Mouse (Mus musculus) midbrain, embryonic 14.5 days (tissue): ENCODE data around the gene Slc9a8. TPM values are rescaled to one million over a fixed set of nuclear protein-coding genes. Genes with fewer than 3 reads are reported as not detected.

Experiments used
- ATAC-seq: fragments of 200-750 bp; cut with Nextera tagmentation; 2 replicates; pipeline ENCODE4 v1.8.0; 2017; ENCODE audit warnings: moderate number of reproducible peaks, moderate library complexity; ENCODE audit not compliant: low FRiP score, low TSS enrichment
- DNase-seq: peaks from one replicate; pipeline ENCODE4 v3.0.0-alpha.2; 2015
- H3K27ac ChIP-seq: fragments of 300-500 bp; sonication (generic); replicated peaks from 2 replicates; pipeline ENCODE4 v1.5.1; 2014; ENCODE audit warnings: mild to moderate bottlenecking, low read depth, low read length, moderate library complexity
- H3K27me3 ChIP-seq: fragments of 300-500 bp; sonication (generic); 2 replicates; pipeline ENCODE4 v1.6.1; 2014; ENCODE audit warnings: low read length, control low read depth, mixed read lengths; ENCODE audit not compliant: control insufficient read depth, insufficient read depth
- H3K36me3 ChIP-seq: fragments of 300-500 bp; sonication (generic); 2 replicates; pipeline ENCODE4 v1.6.1; 2014; ENCODE audit warnings: low read length, control low read depth; ENCODE audit not compliant: control insufficient read depth, insufficient read depth
- H3K4me1 ChIP-seq: fragments of 300-500 bp; sonication (generic); 2 replicates; pipeline ENCODE4 v1.6.1; 2014; ENCODE audit warnings: mild to moderate bottlenecking, antibody characterized with exemption, low read length, control low read depth; ENCODE audit not compliant: control insufficient read depth, insufficient read depth
- H3K4me2 ChIP-seq: fragments of 300-500 bp; sonication (generic); 2 replicates; pipeline ENCODE4 v1.6.1; 2014; ENCODE audit warnings: mild to moderate bottlenecking, low read length, moderate library complexity
- H3K4me3 ChIP-seq: fragments of 300-500 bp; sonication (generic); replicated peaks from 2 replicates; pipeline ENCODE4 v1.5.1; 2014; ENCODE audit warnings: low read depth, low read length
- H3K9ac ChIP-seq: fragments of 300-500 bp; sonication (generic); replicated peaks from 2 replicates; pipeline ENCODE4 v1.6.1; 2014; ENCODE audit warnings: mild to moderate bottlenecking, low read length, moderate library complexity
- H3K9me3 ChIP-seq: fragments of 300-500 bp; sonication (generic); 2 replicates; pipeline ENCODE4 v1.6.1; 2016; ENCODE audit warnings: low read length, control low read depth, mixed read lengths; ENCODE audit not compliant: control insufficient read depth
- WGBS: fragments of 180-500 bp; shearing (Covaris S2); extraction: QIAGEN DNeasy Blood & Tissue Kit; methylation state at CpG from one replicate; pipeline ENCODE4 v1.1.7; 2014; 5-methylcytosine and 5-hydroxymethylcytosine counted together
- polyA plus RNA-seq: library from polyadenylated mRNA; unstranded; fragments of >200 nt; fragmentation: Nextera tagmentation; extraction: Ambion mirVana; gene quantifications from 2 replicates; pipeline ENCODE4 v1.2.1, GENCODE M21; 2014

Slc9a8 gene
- polyA plus RNA-seq, 1 experiment from 2014 or later: 19.2 TPM

GRCm38 (mm10) chr2:167502554-167503252 lies 81.2 kb downstream of the Slc9a8 start:
- Histone ChIP-seq H3K4me2 (peak overlapping the region; percentile 91), H3K27ac (peak overlapping the region; percentile 90; the same call in 1 of the 2 replicates), H3K27me3 (no peaks in the 10 kb centered on the region), H3K36me3 (peaks cover 13% of the 10 kb centered on the region), H3K9me3 (no peaks in the 10 kb centered on the region), H3K4me1 (peaks cover 29% of the 10 kb centered on the region), H3K9ac (peak overlapping the region; percentile 93; the same call in 1 of the 2 replicates), H3K4me3 (peak overlapping the region; percentile 98)
- WGBS: 53% methylated on average over 13 of the region's 13 CpGs
- ATAC-seq (peak; percentile 28; the same call in 1 of the 2 replicates), DNase-seq (no peak)

GRCm38 (mm10) chr2:167503253-167503895 lies 81.9 kb downstream of the Slc9a8 start:
- no peaks in the 10 kb centered on the region for H3K27me3 ChIP-seq
- H3K4me2 ChIP-seq: peak overlapping the region; percentile 91
- no peaks in the 10 kb centered on the region for H3K9me3 ChIP-seq
- peak; percentile 95 for DNase-seq
- H3K4me3 ChIP-seq: peak overlapping the region; percentile 98
- peak; percentile 91 for ATAC-seq
- under 1% methylated on average over 81 of the region's 85 CpGs for WGBS
- H3K36me3 ChIP-seq: peaks cover 18% of the 10 kb centered on the region
- peak overlapping the region; percentile 93 for H3K9ac ChIP-seq
- H3K4me1 ChIP-seq: peaks cover 29% of the 10 kb centered on the region
- peak overlapping the region; percentile 90 for H3K27ac ChIP-seq

- peak overlapping the region; percentile 91 for H3K4me2 ChIP-seq
- DNase-seq: no peak
- peaks cover 24% of the 10 kb centered on the region for H3K36me3 ChIP-seq
- no peaks in the 10 kb centered on the region for H3K9me3 ChIP-seq
- H3K27ac ChIP-seq: peak overlapping the region; percentile 90
- H3K27me3 ChIP-seq: no peaks in the 10 kb centered on the region
- 0 out of 2 replicates have a peak, but pooled peaks have one; percentile 16 for ATAC-seq
- H3K4me1 ChIP-seq: peaks cover 29% of the 10 kb centered on the region
- peak overlapping the region; percentile 93 for H3K9ac ChIP-seq
- WGBS: 2% methylated on average over 32 of the region's 32 CpGs
- H3K4me3 ChIP-seq: peak overlapping the region; percentile 98
Observed at GRCm38 (mm10) chr2:167503896-167504349, 82.4 kb downstream of the Slc9a8 start.

- Histone ChIP-seq H3K4me1 (peaks cover 29% of the 10 kb centered on the region), H3K27ac (no peak overlapping the region), H3K9ac (no peak overlapping the region), H3K4me2 (peak overlapping the region; percentile 91), H3K27me3 (no peaks in the 10 kb centered on the region), H3K9me3 (no peaks in the 10 kb centered on the region), H3K4me3 (no peak overlapping the region), H3K36me3 (peaks cover 34% of the 10 kb centered on the region)
- WGBS: 89% methylated on average over 3 of the region's 3 CpGs
- no peak for ATAC-seq
- no peak for DNase-seq
Observed at GRCm38 (mm10) chr2:167505127-167505526, 83.6 kb downstream of the Slc9a8 start.

- Histone ChIP-seq H3K27me3 (no peaks in the 10 kb centered on the region), H3K27ac (no peak overlapping the region), H3K9me3 (no peaks in the 10 kb centered on the region), H3K4me3 (no peak overlapping the region), H3K36me3 (peaks cover 50% of the 10 kb centered on the region), H3K4me2 (peak overlapping the region; percentile 5; the same call in 1 of the 2 replicates), H3K9ac (no peak overlapping the region), H3K4me1 (peaks cover 29% of the 10 kb centered on the region)
- 95% methylated on average over 10 of the region's 10 CpGs for WGBS
- DNase-seq (no peak), ATAC-seq (no peak)
Observed at GRCm38 (mm10) chr2:167506546-167507260, 85.2 kb downstream of the Slc9a8 start.

GRCm38 (mm10) chr2:167507719-167508385 lies 86.3 kb downstream of the Slc9a8 start:
- no peak for ATAC-seq
- H3K27me3 ChIP-seq: no peaks in the 10 kb centered on the region
- no peak for DNase-seq
- WGBS: 92% methylated on average over 3 of the region's 3 CpGs
- H3K9me3 ChIP-seq: no peaks in the 10 kb centered on the region
- no peak overlapping the region for H3K4me3 ChIP-seq
- H3K36me3 ChIP-seq: peaks cover 62% of the 10 kb centered on the region
- H3K4me1 ChIP-seq: peaks cover 29% of the 10 kb centered on the region
- H3K27ac ChIP-seq: no peak overlapping the region
- H3K4me2 ChIP-seq: no peak overlapping the region
- H3K9ac ChIP-seq: no peak overlapping the region

- no peak for ATAC-seq
- Histone ChIP-seq H3K36me3 (peaks cover 69% of the 10 kb centered on the region), H3K27ac (no peak overlapping the region), H3K27me3 (no peaks in the 10 kb centered on the region), H3K4me3 (no peak overlapping the region), H3K4me1 (peaks cover 29% of the 10 kb centered on the region), H3K9ac (no peak overlapping the region), H3K4me2 (no peak overlapping the region), H3K9me3 (no peaks in the 10 kb centered on the region)
- WGBS: 96% methylated on average over 4 of the region's 4 CpGs
- DNase-seq: no peak
Observed at GRCm38 (mm10) chr2:167508569-167508968, 87.1 kb downstream of the Slc9a8 start.

- 89% methylated on average over 3 of the region's 3 CpGs for WGBS
- Histone ChIP-seq H3K27ac (no peak overlapping the region), H3K4me1 (peaks cover 14% of the 10 kb centered on the region), H3K4me3 (no peak overlapping the region), H3K36me3 (peaks cover 87% of the 10 kb centered on the region), H3K9me3 (no peaks in the 10 kb centered on the region), H3K4me2 (no peak overlapping the region), H3K27me3 (no peaks in the 10 kb centered on the region), H3K9ac (no peak overlapping the region)
- no peak for DNase-seq
- no peak for ATAC-seq
Observed at GRCm38 (mm10) chr2:167510485-167510884, 89.0 kb downstream of the Slc9a8 start.
